Mouse (Mus musculus) forebrain, embryonic 14.5 days (tissue): ENCODE data around the gene AI413582. TPM values are rescaled to one million over a fixed set of nuclear protein-coding genes. Genes with fewer than 3 reads are reported as not detected.

Experiments used
- ATAC-seq: fragments of 200-750 bp; cut with Nextera tagmentation; 2 replicates; pipeline ENCODE4 v1.8.0; 2017; ENCODE audit warnings: mild to moderate bottlenecking, moderate library complexity
- DNase-seq: peaks from one replicate; pipeline ENCODE4 v3.0.0-alpha.2; 2015; ENCODE audit warnings: low spot score
- H3K27ac ChIP-seq: fragments of 300-500 bp; sonication (generic); 2 replicates; pipeline ENCODE4 v1.5.1; 2014; ENCODE audit warnings: low read depth, mild to moderate bottlenecking, control low read depth, low read length, moderate library complexity
- H3K27me3 ChIP-seq: fragments of 300-500 bp; sonication (generic); replicated peaks from 2 replicates; pipeline ENCODE4 v1.6.1; 2014; ENCODE audit warnings: low read length, control low read depth, mixed read lengths; ENCODE audit not compliant: control insufficient read depth, insufficient read depth
- H3K36me3 ChIP-seq: fragments of 300-500 bp; sonication (generic); 2 replicates; pipeline ENCODE4 v1.6.1; 2014; ENCODE audit warnings: low read length, control low read depth; ENCODE audit not compliant: control insufficient read depth, insufficient read depth
- H3K4me1 ChIP-seq: fragments of 300-500 bp; sonication (generic); 2 replicates; pipeline ENCODE4 v1.6.1; 2014; ENCODE audit warnings: antibody characterized with exemption, low read length, control low read depth; ENCODE audit not compliant: control insufficient read depth, insufficient read depth
- H3K4me2 ChIP-seq: fragments of 300-500 bp; sonication (generic); 2 replicates; pipeline ENCODE4 v1.6.1; 2014; ENCODE audit warnings: mild to moderate bottlenecking, control low read depth, low read length
- H3K4me3 ChIP-seq: fragments of 300-500 bp; sonication (generic); 2 replicates; pipeline ENCODE4 v1.5.1; 2014; ENCODE audit warnings: low read depth, low read length, control low read depth
- H3K9ac ChIP-seq: fragments of 300-500 bp; sonication (generic); 2 replicates; pipeline ENCODE4 v1.6.1; 2014; ENCODE audit warnings: mild to moderate bottlenecking, low read length, control low read depth, moderate library complexity
- H3K9me3 ChIP-seq: fragments of 300-500 bp; sonication (generic); replicated peaks from 2 replicates; pipeline ENCODE4 v1.6.1; 2016; ENCODE audit warnings: low read length, control low read depth, mixed read lengths; ENCODE audit not compliant: control insufficient read depth
- WGBS: fragments of 180-500 bp; shearing (Covaris S2); extraction: QIAGEN DNeasy Blood & Tissue Kit; methylation state at CpG from one replicate; pipeline ENCODE4 v1.1.7; 2014; 5-methylcytosine and 5-hydroxymethylcytosine counted together
- polyA plus RNA-seq: library from polyadenylated mRNA; unstranded; fragments of >200 nt; fragmentation: Nextera tagmentation; extraction: Ambion mirVana; gene quantifications from 2 replicates; pipeline ENCODE4 v1.2.1, GENCODE M21; 2014

The AI413582 gene
- polyA plus RNA-seq, 1 experiment from 2014 or later: 46.2 TPM

DNA sequence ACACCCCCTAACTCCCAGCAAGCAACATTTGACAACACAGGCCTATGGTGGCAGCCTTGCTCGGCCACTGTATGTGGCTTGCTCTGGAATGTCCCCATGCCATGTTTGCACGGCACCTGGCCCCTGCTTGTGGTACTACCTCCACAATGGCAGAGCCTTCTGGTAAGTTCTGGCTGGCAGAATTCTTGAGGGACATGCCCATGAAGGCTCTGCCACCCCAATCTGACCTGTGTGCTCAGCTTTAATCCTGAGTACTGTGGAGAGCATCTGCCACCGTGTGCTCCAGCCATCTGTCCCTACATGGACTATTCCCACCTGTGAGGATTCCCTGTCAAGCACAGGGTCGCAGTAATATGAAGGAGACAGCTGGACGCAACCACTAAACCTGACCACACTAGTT, 35.3 kb upstream of the AI413582 start:
- Histone ChIP-seq H3K9ac (no peak overlapping the region), H3K4me2 (no peak overlapping the region), H3K27ac (no peak overlapping the region), H3K4me3 (no peak overlapping the region), H3K4me1 (peaks cover 17% of the 10 kb centered on the region), H3K27me3 (no peaks in the 10 kb centered on the region), H3K9me3 (no peaks in the 10 kb centered on the region), H3K36me3 (peaks cover 18% of the 10 kb centered on the region)
- DNase-seq (no peak), ATAC-seq (no peak)
- 82% methylated on average over 5 of the region's 5 CpGs for WGBS

DNA sequence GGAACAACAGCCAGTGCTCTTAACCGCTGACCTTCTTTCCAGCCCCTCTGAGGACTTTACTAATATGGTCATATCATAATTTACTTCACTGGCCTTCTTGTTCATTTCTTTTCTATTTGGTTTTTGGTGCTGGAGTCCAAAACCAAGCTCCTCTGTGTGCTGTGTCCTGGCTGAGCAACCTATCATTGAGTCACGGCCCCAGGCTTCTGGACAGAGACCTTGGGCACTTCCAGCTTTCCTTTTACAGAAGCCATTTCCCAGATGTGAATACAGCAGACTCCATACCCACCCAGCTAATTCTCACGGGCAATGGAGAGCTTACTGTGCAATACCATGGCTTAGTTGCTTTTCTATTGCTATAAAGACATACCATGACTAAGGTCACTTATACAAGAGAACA, 34.7 kb upstream of the AI413582 start:
- Histone ChIP-seq H3K4me3 (no peak overlapping the region), H3K9me3 (no peaks in the 10 kb centered on the region), H3K27ac (no peak overlapping the region), H3K36me3 (peaks cover 23% of the 10 kb centered on the region), H3K4me2 (no peak overlapping the region), H3K4me1 (peaks cover 17% of the 10 kb centered on the region), H3K9ac (no peak overlapping the region), H3K27me3 (no peaks in the 10 kb centered on the region)
- no peak for DNase-seq
- no peak for ATAC-seq
- whole genome bisulfite sequencing: 90% methylated on average over 3 of the region's 3 CpGs

DNA sequence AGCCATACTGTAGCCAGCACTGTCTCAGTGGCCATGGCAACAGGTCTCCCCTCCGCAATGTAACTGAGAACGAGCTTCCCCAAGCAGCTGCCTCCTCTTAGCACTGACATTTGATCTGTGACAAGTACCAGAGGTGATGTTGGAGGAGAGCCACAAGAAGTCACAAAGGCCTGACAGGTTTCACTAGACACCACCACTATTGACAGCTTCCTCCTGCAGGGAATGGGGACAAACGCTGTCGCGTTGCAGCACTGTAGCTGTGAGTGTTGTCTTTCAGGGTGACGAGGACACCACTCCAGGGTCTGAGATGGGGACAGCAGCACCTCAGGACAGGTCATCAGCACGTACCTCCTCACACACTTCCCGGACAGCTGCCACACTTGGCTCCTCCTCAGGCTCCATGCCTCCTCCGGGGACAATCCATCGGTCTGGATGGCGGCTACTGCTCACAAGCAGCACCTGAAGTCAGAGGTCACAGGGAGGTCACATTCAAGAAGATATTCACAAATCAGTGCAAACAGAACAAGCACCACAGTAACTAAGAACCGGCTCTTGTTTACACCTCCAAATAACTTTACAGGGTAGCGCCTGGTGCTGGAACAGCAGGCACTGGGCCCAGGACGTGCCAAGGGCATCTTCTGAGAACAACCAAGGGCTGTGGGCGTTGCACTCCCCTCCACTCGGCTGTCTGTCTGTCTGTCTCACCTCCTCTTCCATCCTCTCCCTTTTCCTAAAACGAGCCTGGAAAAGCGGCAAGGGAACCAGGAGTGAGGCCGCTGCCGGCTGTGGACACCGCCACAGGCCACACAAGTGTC, 31.0 kb upstream of the AI413582 start:
- Histone ChIP-seq H3K9ac (no peak overlapping the region), H3K36me3 (peaks cover 52% of the 10 kb centered on the region), H3K9me3 (no peaks in the 10 kb centered on the region), H3K4me1 (peaks cover 3% of the 10 kb centered on the region; the same call in 1 of the 2 replicates), H3K4me2 (no peak overlapping the region), H3K27ac (no peak overlapping the region), H3K27me3 (no peaks in the 10 kb centered on the region), H3K4me3 (no peak overlapping the region)
- no peak for DNase-seq
- WGBS: 89% methylated on average over 21 of the region's 21 CpGs
- ATAC-seq: no peak

DNA sequence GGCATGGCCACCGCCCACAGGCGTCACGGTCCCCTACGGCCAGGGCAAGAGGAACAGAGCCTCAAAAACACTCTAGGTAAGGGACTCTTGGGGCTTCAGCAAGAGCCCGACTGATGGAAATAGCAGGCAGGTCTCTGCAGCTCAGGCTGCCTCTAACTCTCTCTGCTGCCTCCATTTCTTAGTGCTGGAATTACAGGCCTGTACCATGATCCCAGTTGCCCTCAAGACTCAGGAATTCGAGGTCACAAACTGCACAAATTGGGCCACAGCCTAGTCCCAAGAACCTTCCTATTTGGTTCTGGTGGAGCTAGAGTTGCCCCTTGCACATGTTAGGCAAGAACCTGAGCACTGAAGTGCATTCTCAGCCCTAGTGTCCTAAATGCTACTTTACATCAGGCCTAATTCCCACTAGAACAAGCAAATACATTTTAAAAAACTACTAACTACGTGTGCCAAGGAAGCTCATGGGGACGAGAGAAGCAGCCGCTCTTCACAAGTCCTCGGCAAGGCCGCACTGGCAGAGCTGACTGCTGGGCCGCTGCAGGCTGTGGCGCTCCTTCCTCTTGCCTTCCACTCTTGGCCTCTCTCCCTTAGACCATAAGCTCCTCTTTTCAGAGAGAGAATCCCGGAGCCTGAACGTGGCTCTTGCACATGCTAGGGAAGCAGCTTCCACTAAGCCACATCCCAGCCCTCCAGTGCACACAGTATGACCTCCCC, 30.3 kb upstream of the AI413582 start:
- Histone ChIP-seq H3K27me3 (no peaks in the 10 kb centered on the region), H3K36me3 (peaks cover 60% of the 10 kb centered on the region), H3K4me3 (no peak overlapping the region), H3K4me1 (no peaks in the 10 kb centered on the region), H3K27ac (no peak overlapping the region), H3K9me3 (no peaks in the 10 kb centered on the region), H3K9ac (no peak overlapping the region), H3K4me2 (no peak overlapping the region)
- ATAC-seq (no peak), DNase-seq (no peak)
- 92% methylated on average over 15 of the region's 15 CpGs for WGBS

DNA sequence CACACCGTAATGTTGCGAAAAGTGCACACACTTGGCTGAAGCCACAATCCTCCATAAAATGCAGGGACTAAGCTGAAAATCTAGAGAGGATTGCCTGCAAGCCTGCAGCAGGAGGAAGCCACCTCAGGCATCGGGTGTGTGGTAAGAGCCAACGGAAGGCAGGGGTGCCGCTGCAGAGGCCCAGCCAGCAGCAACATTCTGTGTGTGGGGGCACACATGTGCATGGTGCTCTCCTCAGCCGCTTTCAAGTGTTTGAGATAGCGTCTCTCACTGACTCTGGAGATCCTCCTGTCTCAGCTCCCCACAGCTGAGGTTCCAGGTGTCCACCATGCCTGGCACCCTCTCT, 27.0 kb upstream of the AI413582 start:
- no peaks in the 10 kb centered on the region for H3K9me3 ChIP-seq
- no peak overlapping the region for H3K4me3 ChIP-seq
- H3K36me3 ChIP-seq: peaks cover 87% of the 10 kb centered on the region
- no peak overlapping the region for H3K9ac ChIP-seq
- DNase-seq: no peak
- no peaks in the 10 kb centered on the region for H3K27me3 ChIP-seq
- no peaks in the 10 kb centered on the region for H3K4me1 ChIP-seq
- ATAC-seq: no peak
- H3K4me2 ChIP-seq: no peak overlapping the region
- no peak overlapping the region for H3K27ac ChIP-seq
- 98% methylated on average over 7 of the region's 7 CpGs for WGBS

DNA sequence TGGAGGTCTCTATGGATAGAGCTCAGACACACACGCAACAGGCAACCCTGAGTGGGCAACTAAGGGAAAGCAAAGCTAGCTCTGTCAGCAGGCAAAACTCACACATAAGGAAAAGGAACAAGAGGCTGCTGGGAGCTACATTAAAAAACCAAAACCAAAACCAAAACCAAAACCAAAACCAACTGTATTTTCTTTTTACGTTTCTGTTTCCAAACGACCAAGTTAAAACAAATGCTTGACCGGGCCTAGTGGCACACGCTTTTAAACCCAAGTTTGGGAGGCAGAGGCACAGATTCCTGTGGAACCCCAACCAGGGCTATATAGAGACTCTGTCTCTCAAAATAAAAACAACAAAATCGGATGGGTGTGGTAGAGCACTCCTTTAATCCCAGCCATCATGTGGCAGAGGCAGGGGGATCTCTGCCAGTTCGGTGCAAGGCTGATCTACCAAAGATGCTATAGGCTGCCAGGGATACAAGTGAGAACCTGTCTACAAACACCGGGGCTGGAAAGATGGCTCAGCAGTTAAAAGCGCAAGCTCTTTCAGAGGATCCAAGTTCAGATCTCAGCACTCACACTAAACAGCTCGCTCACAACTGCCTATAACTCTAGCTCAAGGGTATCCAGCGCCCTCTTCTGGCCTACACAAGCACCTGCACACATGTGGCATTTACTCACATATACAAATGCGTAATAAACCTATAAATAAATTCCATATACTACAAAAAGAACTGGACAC, 26.4 kb upstream of the AI413582 start:
- H3K4me1 ChIP-seq: no peaks in the 10 kb centered on the region
- H3K27me3 ChIP-seq: no peaks in the 10 kb centered on the region
- DNase-seq: no peak
- no peak overlapping the region for H3K4me3 ChIP-seq
- H3K9ac ChIP-seq: no peak overlapping the region
- ATAC-seq: no peak
- 88% methylated on average over 12 of the region's 12 CpGs for WGBS
- H3K27ac ChIP-seq: no peak overlapping the region
- H3K4me2 ChIP-seq: no peak overlapping the region
- peaks cover 88% of the 10 kb centered on the region for H3K36me3 ChIP-seq
- H3K9me3 ChIP-seq: no peaks in the 10 kb centered on the region

DNA sequence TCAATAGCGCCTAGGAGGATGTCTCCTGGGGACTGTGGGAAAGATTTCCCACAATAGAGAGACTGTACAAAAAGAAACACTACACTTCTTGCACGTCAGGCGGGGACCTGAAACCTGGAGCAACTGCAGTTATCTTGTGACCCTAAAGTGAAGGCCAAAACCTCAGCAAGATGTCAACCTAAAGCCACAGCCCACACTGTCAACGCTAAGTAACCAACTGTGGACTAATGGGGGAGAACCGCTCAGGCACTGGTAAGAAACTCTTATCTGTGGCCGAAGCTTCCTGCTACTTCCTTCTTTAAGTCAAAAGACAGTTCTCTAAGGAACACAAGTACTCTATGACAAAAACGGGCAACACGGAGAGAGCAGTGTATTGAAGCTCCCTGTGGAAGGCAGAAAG, 22.7 kb upstream of the AI413582 start:
- H3K9me3 ChIP-seq: no peaks in the 10 kb centered on the region
- no peak for ATAC-seq
- peaks cover 70% of the 10 kb centered on the region for H3K36me3 ChIP-seq
- no peaks in the 10 kb centered on the region for H3K4me1 ChIP-seq
- 80% methylated on average over 8 of the region's 8 CpGs for WGBS
- no peak overlapping the region for H3K27ac ChIP-seq
- no peak overlapping the region for H3K9ac ChIP-seq
- DNase-seq: no peak
- no peak overlapping the region for H3K4me2 ChIP-seq
- H3K4me3 ChIP-seq: no peak overlapping the region
- H3K27me3 ChIP-seq: no peaks in the 10 kb centered on the region

DNA sequence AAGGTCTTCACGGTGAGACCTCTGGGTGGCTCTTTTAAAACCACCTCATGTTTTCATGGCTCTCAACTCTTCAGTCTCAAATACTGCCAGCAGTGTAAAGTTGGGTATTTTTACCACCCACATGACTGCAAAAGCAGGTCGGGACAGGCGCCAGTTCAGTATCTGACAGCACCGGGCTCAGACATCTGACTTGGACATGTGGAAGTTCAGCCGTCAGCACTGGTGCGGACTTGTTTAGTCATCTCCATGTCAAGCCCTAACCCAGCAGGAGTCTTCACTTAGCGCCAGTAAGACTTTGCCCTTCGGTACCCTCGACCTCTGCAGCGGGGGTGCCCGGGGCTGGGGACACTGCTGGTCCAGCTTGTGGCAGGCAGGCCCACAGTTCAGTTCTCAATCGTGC, 21.7 kb upstream of the AI413582 start:
- H3K27me3 ChIP-seq: no peaks in the 10 kb centered on the region
- H3K9me3 ChIP-seq: no peaks in the 10 kb centered on the region
- peaks cover 70% of the 10 kb centered on the region for H3K36me3 ChIP-seq
- H3K4me3 ChIP-seq: no peak overlapping the region
- DNase-seq (no peak), ATAC-seq (no peak)
- no peaks in the 10 kb centered on the region for H3K4me1 ChIP-seq
- no peak overlapping the region for H3K27ac ChIP-seq
- H3K4me2 ChIP-seq: no peak overlapping the region
- WGBS: 87% methylated on average over 12 of the region's 12 CpGs
- no peak overlapping the region for H3K9ac ChIP-seq

DNA sequence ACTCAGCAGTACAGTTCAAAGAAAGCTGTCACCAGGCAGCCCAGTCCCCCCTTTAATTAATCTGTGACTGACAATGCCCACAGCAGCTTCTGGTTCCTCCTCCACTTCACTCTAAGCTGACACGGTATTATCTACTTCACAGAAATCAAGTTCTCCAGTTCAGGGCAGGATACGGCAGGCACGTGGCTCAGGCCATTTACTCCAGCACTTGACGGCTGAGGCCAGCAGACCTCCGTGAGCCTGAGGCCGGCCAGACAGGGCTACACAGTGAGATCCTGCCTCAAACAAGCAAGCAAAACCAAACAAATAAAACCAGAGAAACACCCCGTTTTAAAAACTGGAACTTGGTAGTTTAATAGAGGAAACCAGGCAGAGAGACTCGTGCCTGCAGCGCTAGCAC, 21.1 kb upstream of the AI413582 start:
- ATAC-seq (no peak), DNase-seq (no peak)
- no peaks in the 10 kb centered on the region for H3K4me1 ChIP-seq
- no peak overlapping the region for H3K4me2 ChIP-seq
- peaks cover 72% of the 10 kb centered on the region for H3K36me3 ChIP-seq
- H3K27ac ChIP-seq: no peak overlapping the region
- WGBS: 71% methylated on average over 9 of the region's 9 CpGs
- no peak overlapping the region for H3K9ac ChIP-seq
- no peaks in the 10 kb centered on the region for H3K27me3 ChIP-seq
- H3K4me3 ChIP-seq: no peak overlapping the region
- H3K9me3 ChIP-seq: no peaks in the 10 kb centered on the region
